Mouse (Mus musculus) layer of hippocampus, adult 9-10 months (tissue): ENCODE results near the gene Rasl10a.
"Not testable (repeated sequence)": the region's sequence is repeated elsewhere in the genome, so short reads cannot be mapped to it uniquely, and the experiment has no call there.

ENCODE experiments used
- DNase-seq: peaks from one replicate; pipeline ENCODE4 v3.0.0; 2022; ENCODE audit warnings: low spot score

Gene Rasl10a

GRCm38 (mm10) chr11:5075760-5076159, 17.8 kb downstream of the Rasl10a start:
- DNase-seq: no peak

- DNase-seq: not testable (repeated sequence)
Measured at GRCm38 (mm10) chr11:5076843-5077242, 18.9 kb downstream of the Rasl10a start.

GRCm38 (mm10) chr11:5089147-5089546, 31.2 kb downstream of the Rasl10a start:
- no peak for DNase-seq

GRCm38 (mm10) chr11:5091706-5092105, 33.8 kb downstream of the Rasl10a start:
- no peak for DNase-seq

GRCm38 (mm10) chr11:5095877-5096276, 37.9 kb downstream of the Rasl10a start:
- no peak for DNase-seq

- DNase-seq: no peak
Measured at GRCm38 (mm10) chr11:5096480-5097020, 38.6 kb downstream of the Rasl10a start.

GRCm38 (mm10) chr11:5098035-5098735, 40.3 kb downstream of the Rasl10a start:
- peak; percentile 45 for DNase-seq

- DNase-seq: peak; percentile 91
Measured at GRCm38 (mm10) chr11:5098736-5099542, 41.0 kb downstream of the Rasl10a start, which contains the start of the genes Rhbdd3 and Ewsr1. Gene Rhbdd3 (plus strand): TSS chr11:5098926. Gene Ewsr1 (minus strand): TSS chr11:5099266.

- DNase-seq: peak; percentile 62
Measured at GRCm38 (mm10) chr11:5099576-5100183, 41.8 kb downstream of the Rasl10a start.

GRCm38 (mm10) chr11:5100283-5100682, 42.4 kb downstream of the Rasl10a start:
- no peak for DNase-seq

- no peak for DNase-seq
Measured at GRCm38 (mm10) chr11:5100801-5101200, 42.9 kb downstream of the Rasl10a start.

GRCm38 (mm10) chr11:5101641-5102040, 43.7 kb downstream of the Rasl10a start:
- DNase-seq: no peak

GRCm38 (mm10) chr11:5102384-5102783, 44.5 kb downstream of the Rasl10a start:
- no peak for DNase-seq

GRCm38 (mm10) chr11:5103986-5104509, 46.1 kb downstream of the Rasl10a start:
- DNase-seq: no peak

- no peak for DNase-seq
Measured at GRCm38 (mm10) chr11:5109441-5109840, 51.5 kb downstream of the Rasl10a start.
